Mouse (Mus musculus): ENCODE results near the gene Lrig1. TPM values are rescaled to one million over a fixed set of nuclear protein-coding genes. Genes with fewer than 3 reads are reported as not detected.

Lrig1 gene
- polyA plus RNA-seq, 1 experiment from 2014 or later = 15.2 TPM

GRCm38 (mm10) chr6:94631779-94632082 is 68.2 kb downstream of the Lrig1 start:
- Histone ChIP-seq H3K27ac (replicated peaks) (peak overlapping the region; percentile 45), H3K9me3 (ENCODE audit: control insufficient read depth, low read length) (no peaks in the 10 kb centered on the region), H3K27me3 (ENCODE audit: control insufficient read depth, insufficient read depth, low read length) (no peaks in the 10 kb centered on the region), H3K4me3 (ENCODE audit: low read depth, low read length) (no peak overlapping the region), H3K9ac (ENCODE audit: low read length) (no peak overlapping the region; the same call in 1 of the 2 replicates), H3K4me1 (replicated peaks; ENCODE audit: control insufficient read depth, insufficient read depth) (peaks cover 10% of the 10 kb centered on the region; the same call in 1 of the 2 replicates), H3K36me3 (ENCODE audit: control insufficient read depth, insufficient read depth, low read length) (no peaks in the 10 kb centered on the region; the same call in 1 of the 2 replicates), H3K4me2 (replicated peaks; ENCODE audit: low read depth) (no peak overlapping the region)
- TF ChIP-seq EP300 (optimal IDR thresholded peaks at IDR 0.05) = no peak
- TF ChIP-seq CTCF (IDR thresholded peaks at IDR 0.05; ENCODE audit: low read depth) = no peak
- 63% methylated on average over 6 of the region's 6 CpGs for WGBS
- DNase-seq (ENCODE audit: low spot score) (no peak), ATAC-seq (ENCODE audit: low FRiP score, low TSS enrichment) (no peak)

GRCm38 (mm10) chr6:94631051-94631778 is 68.7 kb downstream of the Lrig1 start:
- Histone ChIP-seq H3K9me3 (ENCODE audit: control insufficient read depth, low read length) (no peaks in the 10 kb centered on the region), H3K27ac (replicated peaks) (peak overlapping the region; percentile 45), H3K9ac (ENCODE audit: low read length) (no peak overlapping the region; the same call in 1 of the 2 replicates), H3K4me2 (replicated peaks; ENCODE audit: low read depth) (no peak overlapping the region), H3K4me3 (ENCODE audit: low read depth, low read length) (no peak overlapping the region), H3K36me3 (ENCODE audit: control insufficient read depth, insufficient read depth, low read length) (no peaks in the 10 kb centered on the region; the same call in 1 of the 2 replicates), H3K4me1 (replicated peaks; ENCODE audit: control insufficient read depth, insufficient read depth) (peaks cover 8% of the 10 kb centered on the region; the same call in 1 of the 2 replicates), H3K27me3 (ENCODE audit: control insufficient read depth, insufficient read depth, low read length) (no peaks in the 10 kb centered on the region)
- TF ChIP-seq CTCF (IDR thresholded peaks at IDR 0.05; ENCODE audit: low read depth) = no peak
- no peak for TF ChIP-seq EP300 (optimal IDR thresholded peaks at IDR 0.05)
- DNase-seq (ENCODE audit: low spot score) (no peak), ATAC-seq (ENCODE audit: low FRiP score, low TSS enrichment) (no peak)
- WGBS = 44% methylated on average over 7 of the region's 7 CpGs

DNA sequence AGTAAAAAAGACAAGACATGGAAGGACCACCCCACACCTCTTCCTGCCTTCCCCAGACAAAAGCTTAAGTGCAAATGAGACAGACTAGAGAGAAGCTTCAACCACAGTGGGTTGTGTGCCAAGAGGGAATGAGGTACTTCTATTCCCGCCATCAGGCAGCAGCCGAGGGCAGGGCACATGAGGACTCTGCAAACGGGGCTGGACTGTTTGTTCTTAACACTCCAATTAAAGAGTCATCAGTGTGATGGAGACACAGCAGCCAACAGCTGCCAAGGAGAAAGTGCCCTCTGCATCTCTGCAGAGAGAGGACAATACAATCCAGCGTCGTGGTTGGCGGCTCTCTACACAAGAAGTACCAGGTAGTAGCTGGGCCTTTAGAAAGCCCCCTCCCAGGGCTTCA is 71.2 kb downstream of the Lrig1 start:
- 45% methylated on average over 6 of the region's 6 CpGs for WGBS
- Histone ChIP-seq H3K27me3 (ENCODE audit: control insufficient read depth, insufficient read depth, low read length) (no peaks in the 10 kb centered on the region), H3K4me3 (ENCODE audit: low read depth, low read length) (no peak overlapping the region), H3K9ac (ENCODE audit: low read length) (no peak overlapping the region), H3K4me1 (replicated peaks; ENCODE audit: control insufficient read depth, insufficient read depth) (peaks cover 6% of the 10 kb centered on the region; the same call in 1 of the 2 replicates), H3K4me2 (replicated peaks; ENCODE audit: low read depth) (no peak overlapping the region), H3K9me3 (ENCODE audit: control insufficient read depth, low read length) (no peaks in the 10 kb centered on the region), H3K36me3 (ENCODE audit: control insufficient read depth, insufficient read depth, low read length) (peaks cover 17% of the 10 kb centered on the region), H3K27ac (replicated peaks) (no peak overlapping the region)
- DNase-seq (ENCODE audit: low spot score) (no peak), ATAC-seq (ENCODE audit: low FRiP score, low TSS enrichment) (no peak)
- TF ChIP-seq CTCF (IDR thresholded peaks at IDR 0.05; ENCODE audit: low read depth) (no peak), EP300 (optimal IDR thresholded peaks at IDR 0.05) (no peak)

DNA sequence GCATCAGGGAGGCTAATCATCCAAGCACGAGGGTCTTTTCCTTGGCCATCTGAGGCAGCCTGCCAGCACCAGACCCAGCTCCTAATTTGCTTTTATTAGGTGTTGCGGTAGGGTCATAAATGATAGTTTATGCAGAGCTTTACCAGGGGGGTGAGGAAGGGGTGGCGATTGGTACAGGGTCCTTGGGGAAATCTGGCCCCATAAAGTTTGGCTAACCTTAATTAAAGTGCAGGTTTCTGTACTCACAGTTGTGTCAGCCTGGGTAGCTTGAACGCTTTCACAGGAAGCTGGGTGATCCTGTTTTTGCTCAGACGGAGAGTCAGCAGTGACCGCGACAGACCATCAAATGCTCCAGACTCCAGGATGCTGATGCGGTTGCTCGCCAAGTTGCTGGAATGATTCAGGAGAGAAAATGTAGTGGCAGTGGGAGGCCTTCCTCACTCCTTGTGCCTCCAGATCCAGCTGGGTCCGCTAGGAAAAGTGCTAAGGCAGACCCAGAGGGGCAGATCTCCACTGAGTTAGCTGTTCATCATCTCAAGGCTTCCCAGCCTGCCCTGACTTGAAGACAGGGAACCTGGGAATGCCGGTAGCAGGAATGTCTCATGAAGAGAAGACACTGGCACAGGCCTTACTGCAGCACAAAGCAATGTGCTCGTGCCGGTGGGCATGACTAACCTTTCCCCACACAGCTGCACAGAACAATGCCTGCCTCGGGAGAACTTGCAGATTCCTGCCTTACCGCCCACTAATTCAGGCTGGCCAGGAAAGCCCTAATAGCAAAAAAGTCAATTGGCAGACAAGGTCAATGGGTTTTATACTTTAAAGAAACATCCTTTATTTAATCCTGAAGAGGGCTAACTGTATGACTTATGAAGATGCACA is 72.0 kb downstream of the Lrig1 start:
- no peak for TF ChIP-seq CTCF (IDR thresholded peaks at IDR 0.05; ENCODE audit: low read depth)
- TF ChIP-seq EP300 (optimal IDR thresholded peaks at IDR 0.05) = no peak
- Histone ChIP-seq H3K27me3 (ENCODE audit: control insufficient read depth, insufficient read depth, low read length) (no peaks in the 10 kb centered on the region), H3K9me3 (ENCODE audit: control insufficient read depth, low read length) (no peaks in the 10 kb centered on the region), H3K27ac (replicated peaks) (no peak overlapping the region), H3K4me3 (ENCODE audit: low read depth, low read length) (no peak overlapping the region), H3K36me3 (ENCODE audit: control insufficient read depth, insufficient read depth, low read length) (peaks cover 19% of the 10 kb centered on the region), H3K4me2 (replicated peaks; ENCODE audit: low read depth) (no peak overlapping the region), H3K9ac (ENCODE audit: low read length) (no peak overlapping the region), H3K4me1 (replicated peaks; ENCODE audit: control insufficient read depth, insufficient read depth) (peaks cover 6% of the 10 kb centered on the region; the same call in 1 of the 2 replicates)
- no peak for DNase-seq (ENCODE audit: low spot score)
- ATAC-seq (ENCODE audit: low FRiP score, low TSS enrichment) = no peak
- WGBS = 51% methylated on average over 15 of the region's 15 CpGs

GRCm38 (mm10) chr6:94626807-94627206 is 73.2 kb downstream of the Lrig1 start:
- H3K9ac ChIP-seq (ENCODE audit: low read length) = no peak overlapping the region
- no peak overlapping the region for H3K4me2 ChIP-seq (replicated peaks; ENCODE audit: low read depth)
- peaks cover 30% of the 10 kb centered on the region for H3K36me3 ChIP-seq (ENCODE audit: control insufficient read depth, insufficient read depth, low read length)
- ATAC-seq (ENCODE audit: low FRiP score, low TSS enrichment) (no peak), DNase-seq (ENCODE audit: low spot score) (no peak)
- WGBS = 63% methylated on average over 2 of the region's 2 CpGs
- TF ChIP-seq CTCF (IDR thresholded peaks at IDR 0.05; ENCODE audit: low read depth) (no peak), EP300 (optimal IDR thresholded peaks at IDR 0.05) (no peak)
- no peak overlapping the region for H3K27ac ChIP-seq (replicated peaks)
- no peaks in the 10 kb centered on the region for H3K27me3 ChIP-seq (ENCODE audit: control insufficient read depth, insufficient read depth, low read length)
- peaks cover 3% of the 10 kb centered on the region; the same call in 1 of the 2 replicates for H3K4me1 ChIP-seq (replicated peaks; ENCODE audit: control insufficient read depth, insufficient read depth)
- H3K9me3 ChIP-seq (ENCODE audit: control insufficient read depth, low read length) = no peaks in the 10 kb centered on the region
- no peak overlapping the region for H3K4me3 ChIP-seq (ENCODE audit: low read depth, low read length)
